In the genomic region with DNA sequence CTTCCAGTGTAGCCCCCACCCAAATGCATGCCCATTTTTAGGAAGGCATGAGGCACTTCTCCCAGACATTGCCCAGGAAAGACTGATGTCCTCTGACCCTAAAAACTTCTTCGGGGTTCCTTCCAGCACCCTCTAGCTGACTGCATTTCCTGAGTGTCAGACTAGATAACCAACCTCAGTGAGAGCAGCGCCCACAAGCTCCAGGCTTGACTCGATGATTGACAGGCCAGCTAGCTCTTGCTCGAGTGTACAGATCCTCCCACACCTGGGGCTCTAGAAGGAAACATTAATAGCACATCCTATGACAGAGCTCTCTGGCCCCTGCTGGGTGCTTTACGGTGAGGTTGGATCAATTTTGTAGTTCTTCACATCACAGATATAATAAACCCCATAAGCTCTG, we compare ENCODE assay signal across 24 mouse cellular contexts.
DNase-seq lines count a peak whose midpoint lies in the region; ATAC-seq and TF ChIP-seq lines count a peak whose summit lies in the region.
"Had no signal": no experiment of that assay in that cellular context is flagged by ENCODE, and none has a peak within 500 bp of the region (broad histone marks: within the 10 kb centered on the region; RNA-seq: fewer than 3 reads in every experiment).

No protein-coding gene starts in this region.

- ATAC-seq in heart, embryonic 11.5 days (replicated peaks; ENCODE audit: insufficient number of reproducible peaks, low FRiP score, low TSS enrichment): peak; percentile 52; the same call in 1 of the 2 replicates
- peak; percentile 82 for ATAC-seq in liver, embryonic 11.5 days (replicated peaks; ENCODE audit: low FRiP score)
- ATAC-seq in liver, embryonic 14.5 days (ENCODE audit: insufficient read depth): peak; percentile 71
- ATAC-seq: CD4-positive, CD25-positive, alpha-beta regulatory T cell, adult 4 months; forebrain, embryonic 13.5 days; forebrain, embryonic 16.5 days; hindbrain, postnatal 0 days had no signal

- no peaks in the 10 kb centered on the region for H3K36me3 ChIP-seq in heart, embryonic 11.5 days (ENCODE audit: control insufficient read depth, insufficient read depth, low read length)
- no peaks in the 10 kb centered on the region for H3K36me3 ChIP-seq in liver, embryonic 11.5 days (ENCODE audit: control insufficient read depth, insufficient read depth, low read length)
- H3K36me3 ChIP-seq in liver, embryonic 14.5 days (replicated peaks; ENCODE audit: control insufficient read depth, insufficient read depth, low read depth): no peaks in the 10 kb centered on the region
- H3K36me3 ChIP-seq: forebrain, embryonic 10.5 days; heart, embryonic 13.5 days had no signal

- H3K4me1 ChIP-seq in heart, embryonic 11.5 days (ENCODE audit: control insufficient read depth, insufficient read depth, low read length): peaks cover 3% of the 10 kb centered on the region; the same call in 1 of the 2 replicates
- peaks cover 7% of the 10 kb centered on the region for H3K4me1 ChIP-seq in liver, embryonic 11.5 days (replicated peaks; ENCODE audit: control insufficient read depth, insufficient read depth, low read length)
- H3K4me1 ChIP-seq in liver, embryonic 14.5 days (replicated peaks; ENCODE audit: control insufficient read depth in 2 of 2, insufficient read depth in 2 of 2, low read length in 1 of 2): peaks cover 10 to 16% of the 10 kb centered on the region in 2 experiments; a peak in 3 of 4 replicates
- H3K4me1 ChIP-seq: forebrain, embryonic 13.5 days had no signal

- no peak overlapping the region for H3K9ac ChIP-seq in heart, embryonic 11.5 days (ENCODE audit: low read depth, low read length)
- H3K9ac ChIP-seq in liver, embryonic 11.5 days (ENCODE audit: low read depth, low read length): no peak overlapping the region; the same call in 1 of the 2 replicates
- H3K9ac ChIP-seq in liver, embryonic 14.5 days (replicated peaks): no peak overlapping the region
- H3K9ac ChIP-seq: forebrain, embryonic 13.5 days; heart, embryonic 13.5 days; hindbrain, embryonic 14.5 days had no signal

- 0 out of 2 replicates have a peak, but pooled peaks have one; percentile 5 for TF ChIP-seq CTCF in liver, embryonic 14.5 days (IDR thresholded peaks at IDR 0.05; ENCODE audit: low read depth)

- H3K4me3 ChIP-seq in heart, embryonic 11.5 days (ENCODE audit: low read depth, low read length): no peak overlapping the region
- H3K4me3 ChIP-seq in liver, embryonic 11.5 days (ENCODE audit: low read depth, low read length): no peak overlapping the region
- H3K4me3 ChIP-seq in liver, embryonic 14.5 days (ENCODE audit: insufficient read depth in 1 of 2, low read depth in 2 of 2, low read length in 2 of 2): no peak overlapping the region
- H3K4me3 ChIP-seq: forebrain, embryonic 10.5 days; forebrain, embryonic 13.5 days; heart, embryonic 13.5 days had no signal

- TF ChIP-seq EP300 in liver, embryonic 14.5 days (IDR thresholded peaks at IDR 0.05; ENCODE audit: low read depth): no peak

- no peak overlapping the region for H3K4me2 ChIP-seq in heart, embryonic 11.5 days
- H3K4me2 ChIP-seq in liver, embryonic 11.5 days: no peak overlapping the region
- no peak overlapping the region for H3K4me2 ChIP-seq in liver, embryonic 14.5 days (ENCODE audit: low read depth)
- H3K4me2 ChIP-seq: forebrain, embryonic 13.5 days; heart, embryonic 13.5 days; hindbrain, embryonic 14.5 days had no signal

- 51% methylated on average over 5 of the region's 5 CpGs for WGBS in heart, embryonic 11.5 days (ENCODE audit: insufficient replicate concordance)
- WGBS in liver, embryonic 11.5 days: 37% methylated on average over 5 of the region's 5 CpGs
- 21% methylated on average over 5 of the region's 5 CpGs for WGBS in liver, embryonic 14.5 days (ENCODE audit: insufficient replicate concordance)

- DNase-seq in heart, adult 9 months (ENCODE audit: low spot score in 2 of 2): no peak
- DNase-seq in right cerebral cortex, adult 18-20 months: peak; percentile 21
- DNase-seq in right cerebral cortex, postnatal 4 days: no peak
- DNase-seq in liver, embryonic 11.5 days (ENCODE audit: low spot score): no peak
- no peak for DNase-seq in liver, embryonic 14.5 days (ENCODE audit: low read depth in 3 of 3, low spot score in 3 of 3)
- DNase-seq in testis, postnatal 14 days (ENCODE audit: low spot score): no peak
- DNase-seq in kidney, postnatal 14 days: no peak
- DNase-seq: adrenal gland, adult 2 months; adrenal gland, postnatal 14 days; cerebellum, adult 11-12 months; cerebellum, adult 8-10 months; cerebellum, postnatal 10 days; gastrocnemius, postnatal 10 days; gastrocnemius, postnatal 36 days; heart, postnatal 14 days; heart, postnatal 4 days had no signal

- H3K27me3 ChIP-seq in heart, embryonic 11.5 days (ENCODE audit: control insufficient read depth, insufficient read depth, low read length): no peaks in the 10 kb centered on the region; the same call in 1 of the 2 replicates
- no peaks in the 10 kb centered on the region for H3K27me3 ChIP-seq in liver, embryonic 11.5 days (replicated peaks; ENCODE audit: control insufficient read depth, insufficient read depth, low read length)
- no peaks in the 10 kb centered on the region for H3K27me3 ChIP-seq in liver, embryonic 14.5 days (ENCODE audit: control insufficient read depth, insufficient read depth, low read length)
- H3K27me3 ChIP-seq: forebrain, embryonic 13.5 days had no signal

- H3K27ac ChIP-seq in heart, embryonic 11.5 days (ENCODE audit: low read depth, low read length): no peak overlapping the region
- no peak overlapping the region for H3K27ac ChIP-seq in liver, embryonic 11.5 days (ENCODE audit: low read depth, low read length)
- H3K27ac ChIP-seq in liver, embryonic 14.5 days: peak overlapping the region; percentile 17
- H3K27ac ChIP-seq: forebrain, embryonic 10.5 days; forebrain, embryonic 13.5 days; heart, embryonic 13.5 days; hindbrain, embryonic 14.5 days; hindbrain, postnatal 0 days had no signal

- no peaks in the 10 kb centered on the region for H3K9me3 ChIP-seq in heart, embryonic 11.5 days (replicated peaks; ENCODE audit: control insufficient read depth, low read length)
- no peaks in the 10 kb centered on the region for H3K9me3 ChIP-seq in liver, embryonic 11.5 days (ENCODE audit: control insufficient read depth, low read length)
- H3K9me3 ChIP-seq in liver, embryonic 14.5 days (ENCODE audit: control insufficient read depth, low read length): no peaks in the 10 kb centered on the region
- H3K9me3 ChIP-seq: forebrain, embryonic 10.5 days; forebrain, embryonic 13.5 days; heart, embryonic 13.5 days had no signal
